ENCODE assay signal across 8 mouse cellular contexts in genomic region chr10:121587371-121587840, GRCm38 (mm10). TPM values are rescaled to one million over a fixed set of nuclear protein-coding genes. Genes with fewer than 3 reads are reported as not detected.
DNase-seq lines count a peak whose midpoint lies in the region; ATAC-seq and TF ChIP-seq lines count a peak whose summit lies in the region.

No protein-coding gene starts in this region.

- WGBS in embryonic facial prominence, embryonic 12.5 days: 65% methylated on average over 6 of the region's 6 CpGs
- 62% methylated on average over 6 of the region's 6 CpGs for WGBS in intestine, embryonic 16.5 days
- WGBS in neural tube, embryonic 13.5 days: 63% methylated on average over 6 of the region's 6 CpGs

- peak overlapping the region; percentile 81 for H3K4me3 ChIP-seq in layer of hippocampus, adult 2 months
- H3K4me3 ChIP-seq in embryonic facial prominence, embryonic 12.5 days: peak overlapping the region; percentile 88
- peak overlapping the region; percentile 89 for H3K4me3 ChIP-seq in intestine, embryonic 16.5 days (ENCODE audit: low read length)
- H3K4me3 ChIP-seq in neural tube, embryonic 13.5 days: peak overlapping the region; percentile 86

- H3K36me3 ChIP-seq in embryonic facial prominence, embryonic 12.5 days: peaks cover 41% of the 10 kb centered on the region
- peaks cover 15% of the 10 kb centered on the region for H3K36me3 ChIP-seq in intestine, embryonic 16.5 days (ENCODE audit: control insufficient read depth, insufficient read depth, low read length)
- H3K36me3 ChIP-seq in neural tube, embryonic 13.5 days: peaks cover 42% of the 10 kb centered on the region

- H3K4me1 ChIP-seq in embryonic facial prominence, embryonic 12.5 days: peaks cover 14% of the 10 kb centered on the region
- 0 out of 2 replicates have a peak, but pooled peaks cover 6% of the 10 kb centered on the region for H3K4me1 ChIP-seq in intestine, embryonic 16.5 days (ENCODE audit: control insufficient read depth, insufficient read depth, low read length)
- peaks cover 17% of the 10 kb centered on the region for H3K4me1 ChIP-seq in neural tube, embryonic 13.5 days (replicated peaks)

- TF ChIP-seq CTCF in layer of hippocampus, adult 2 months (conservative IDR thresholded peaks at IDR 0.05): no peak

- no peaks in the 10 kb centered on the region for H3K9me3 ChIP-seq in embryonic facial prominence, embryonic 12.5 days
- H3K9me3 ChIP-seq in intestine, embryonic 16.5 days (ENCODE audit: control insufficient read depth, low read length): no peaks in the 10 kb centered on the region
- H3K9me3 ChIP-seq in neural tube, embryonic 13.5 days: no peaks in the 10 kb centered on the region

- H3K27me3 ChIP-seq in embryonic facial prominence, embryonic 12.5 days: no peaks in the 10 kb centered on the region
- no peaks in the 10 kb centered on the region for H3K27me3 ChIP-seq in intestine, embryonic 16.5 days (replicated peaks; ENCODE audit: control insufficient read depth, insufficient read depth, low read length)
- no peaks in the 10 kb centered on the region for H3K27me3 ChIP-seq in neural tube, embryonic 13.5 days

- peak overlapping the region; percentile 93 for H3K27ac ChIP-seq in layer of hippocampus, adult 2 months
- H3K27ac ChIP-seq in embryonic facial prominence, embryonic 12.5 days: no peak overlapping the region
- no peak overlapping the region; the same call in 1 of the 2 replicates for H3K27ac ChIP-seq in intestine, embryonic 16.5 days (ENCODE audit: low read length)
- H3K27ac ChIP-seq in neural tube, embryonic 13.5 days (replicated peaks): no peak overlapping the region

- DNase-seq in layer of hippocampus, adult 2 months (ENCODE audit: low spot score in 2 of 2): no peak
- DNase-seq in layer of hippocampus, postnatal 36 days: no peak
- no peak for DNase-seq in cerebellum, postnatal 14 days
- no peak for DNase-seq in ovary, postnatal 10 days (ENCODE audit: low spot score)
- DNase-seq in adrenal gland, postnatal 10 days: no peak

- H3K4me2 ChIP-seq in embryonic facial prominence, embryonic 12.5 days (replicated peaks): peak overlapping the region; percentile 65
- H3K4me2 ChIP-seq in intestine, embryonic 16.5 days (ENCODE audit: low read depth, low read length): peak overlapping the region; percentile 58
- peak overlapping the region; percentile 86 for H3K4me2 ChIP-seq in neural tube, embryonic 13.5 days

- H3K9ac ChIP-seq in embryonic facial prominence, embryonic 12.5 days: no peak overlapping the region
- H3K9ac ChIP-seq in intestine, embryonic 16.5 days (ENCODE audit: low read depth, low read length): peak overlapping the region; percentile 92
- H3K9ac ChIP-seq in neural tube, embryonic 13.5 days: peak overlapping the region; percentile 94; the same call in 1 of the 2 replicates

- ATAC-seq in embryonic facial prominence, embryonic 12.5 days (ENCODE audit: insufficient number of reproducible peaks, insufficient read depth, low FRiP score, low TSS enrichment): no peak
- ATAC-seq in intestine, embryonic 16.5 days: no peak
- no peak for ATAC-seq in neural tube, embryonic 13.5 days (ENCODE audit: low read depth)

RNA-seq across cellular contexts. Expression of gene Tbk1, which starts 0.8 kb away (rescaled TPM):
- 10 to 100 TPM; 49.3 to 55.6 TPM for total RNA-seq in layer of hippocampus, adult 2 months (2021)
- total RNA-seq in layer of hippocampus, postnatal 36 days (2021): 10 to 100 TPM; 51.9 to 53.7 TPM
- polyA plus RNA-seq in embryonic facial prominence, embryonic 12.5 days (2016; fragmentation: Nextera tagmentation; extraction: Ambion mirVana): 33.8 and 34.4 TPM in 2 replicates
- polyA plus RNA-seq in intestine, embryonic 16.5 days (2015; fragmentation: Nextera tagmentation; extraction: Ambion mirVana): 36.8 and 38.2 TPM in 2 replicates
- 28.9 and 36.3 TPM in 2 replicates for polyA plus RNA-seq in neural tube, embryonic 13.5 days (2015; fragmentation: Nextera tagmentation; extraction: Ambion mirVana)
- total RNA-seq in adrenal gland, postnatal 10 days (2021): 10 to 100 TPM; 32.4 to 38.4 TPM

RNA-seq across cellular contexts. Expression of gene Xpot, which starts 38.7 kb away (rescaled TPM):
- total RNA-seq in layer of hippocampus, adult 2 months (2021): 10 to 100 TPM; 70.0 to 71.6 TPM
- 10 to 100 TPM; 65.7 to 73.6 TPM for total RNA-seq in layer of hippocampus, postnatal 36 days (2021)
- polyA plus RNA-seq in embryonic facial prominence, embryonic 12.5 days (2016; fragmentation: Nextera tagmentation; extraction: Ambion mirVana): 49.6 and 59.5 TPM in 2 replicates
- polyA plus RNA-seq in intestine, embryonic 16.5 days (2015; fragmentation: Nextera tagmentation; extraction: Ambion mirVana): 36.3 and 36.6 TPM in 2 replicates
- polyA plus RNA-seq in neural tube, embryonic 13.5 days (2015; fragmentation: Nextera tagmentation; extraction: Ambion mirVana): 26.3 and 36.0 TPM in 2 replicates
- 10 to 100 TPM; 44.9 to 48.2 TPM for total RNA-seq in adrenal gland, postnatal 10 days (2021)

RNA-seq across cellular contexts. Expression of gene D930020B18Rik, which starts 54.0 kb away (rescaled TPM):
- under 1 TPM in 1 of 2 experiments, not detected in 1; 0.54 TPM for total RNA-seq in layer of hippocampus, adult 2 months (2021)
- total RNA-seq in layer of hippocampus, postnatal 36 days (2021): under 1 TPM; 0.32 to 0.48 TPM
- 1.4 and 1.6 TPM in 2 replicates for polyA plus RNA-seq in embryonic facial prominence, embryonic 12.5 days (2016; fragmentation: Nextera tagmentation; extraction: Ambion mirVana)
- polyA plus RNA-seq in intestine, embryonic 16.5 days (2015; fragmentation: Nextera tagmentation; extraction: Ambion mirVana): 0.28 and 0.36 TPM in 2 replicates
- polyA plus RNA-seq in neural tube, embryonic 13.5 days (2015; fragmentation: Nextera tagmentation; extraction: Ambion mirVana): 0.20 TPM in 1 of 2 replicates, not detected in the other
- not detected for total RNA-seq in adrenal gland, postnatal 10 days (2021)
